Mouse (Mus musculus) heart, adult 9 months (tissue): ENCODE data around the gene Kif23.
A peak's percentile ranks its signal among the peaks of the same experiment; 100 is the strongest.

Source experiments
- DNase-seq, 2 experiments: peaks; one replicate each; pipeline ENCODE4 v3.0.0; 2022; ENCODE audit warnings: low spot score in 2 of 2

Kif23 gene

DNA sequence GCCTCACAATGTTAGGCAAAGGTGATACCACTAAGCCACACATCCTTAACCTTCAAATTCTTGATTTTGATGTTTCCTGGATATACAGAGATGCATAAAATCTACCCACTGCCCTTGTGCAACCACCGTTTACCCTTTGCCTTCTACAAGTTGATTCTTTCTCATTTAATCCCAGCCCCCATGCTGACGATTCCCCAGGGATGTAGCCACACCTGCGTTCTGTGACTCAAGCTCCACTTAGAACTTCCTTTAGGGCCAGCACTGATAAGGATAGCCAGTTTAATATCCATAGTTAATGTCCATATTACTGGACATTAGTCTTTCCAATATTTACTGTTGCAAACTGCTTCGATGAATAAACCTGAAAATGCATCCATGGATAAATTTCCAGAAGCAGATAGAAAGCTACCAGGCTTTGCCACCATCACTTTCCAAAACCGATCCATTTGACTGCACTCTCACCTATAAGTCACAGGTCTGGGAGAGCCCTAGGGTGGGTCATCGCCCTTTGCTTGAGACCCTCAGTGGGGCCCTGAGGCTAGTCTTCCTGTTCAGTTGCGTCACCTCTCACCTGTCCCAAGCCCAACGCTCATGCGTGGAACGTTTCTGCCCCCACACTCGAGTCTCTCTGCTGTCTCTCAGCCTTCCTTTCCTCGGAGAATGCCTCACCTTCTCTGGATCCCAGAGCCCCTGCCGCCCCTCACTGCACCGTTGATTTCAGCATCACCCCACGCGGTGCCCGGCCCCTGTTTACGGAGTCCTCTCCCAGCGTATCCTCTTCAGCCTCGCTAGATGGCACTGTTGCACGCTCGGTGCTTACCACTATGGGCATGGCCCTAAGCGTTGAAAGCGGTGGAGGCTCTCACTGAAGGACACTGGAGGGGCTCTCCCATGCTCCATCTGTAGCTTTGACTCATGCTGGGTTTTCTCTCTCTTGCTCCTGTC lies 1.1 kb upstream of the Kif23 start:
- peak; percentile 70 to 73 for DNase-seq

DNA sequence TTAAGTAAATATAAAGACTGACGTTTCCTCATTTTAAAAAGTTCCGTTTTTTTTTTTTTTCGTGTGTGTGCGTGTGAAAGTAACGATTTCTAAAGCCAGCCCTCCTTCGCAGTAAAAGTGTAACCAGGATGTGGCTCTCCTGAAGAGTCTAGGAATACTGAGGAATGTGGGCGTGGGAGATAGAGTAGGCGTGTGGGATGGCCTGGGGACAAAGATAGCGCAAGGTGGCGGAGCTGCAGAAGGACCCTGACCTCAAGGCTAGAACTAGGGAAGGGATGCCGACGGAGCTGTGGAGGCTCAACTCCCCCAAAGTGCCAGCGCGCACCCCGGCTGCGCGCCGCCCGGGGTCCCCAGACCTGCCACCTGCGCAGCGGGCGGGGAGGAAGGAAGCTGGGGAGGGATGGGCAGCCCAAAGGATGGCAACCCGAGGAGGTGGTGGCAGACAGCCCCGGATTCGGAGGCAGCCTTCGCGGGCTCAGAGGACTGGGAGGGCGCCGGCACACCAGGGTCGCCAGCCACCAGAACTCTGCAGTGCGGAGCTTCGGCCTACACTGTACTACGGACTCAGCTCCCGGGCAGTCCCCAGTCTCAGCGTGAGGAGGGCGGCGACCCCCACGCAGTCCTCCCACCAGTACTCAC lies 482 bp downstream of the Kif23 start:
- no peak for DNase-seq

DNA sequence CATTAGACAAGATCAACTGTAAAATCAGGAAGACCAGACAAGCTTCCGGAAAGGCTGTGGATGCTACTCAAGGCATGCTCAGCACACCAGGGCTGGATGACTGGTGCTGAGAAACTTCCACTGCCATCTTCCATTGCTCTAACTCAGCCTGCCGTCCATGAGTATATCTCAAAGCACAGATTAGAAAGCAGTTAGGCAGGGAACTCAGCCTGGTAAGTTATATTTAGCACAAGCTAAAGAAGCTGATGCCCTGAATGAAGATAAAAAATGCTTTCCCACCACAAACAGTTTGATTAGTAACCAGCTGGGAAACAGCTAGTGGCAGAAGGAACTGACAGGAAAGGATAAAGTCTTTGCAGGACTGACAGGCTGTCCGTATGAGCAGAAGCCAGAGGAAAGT lies 5.5 kb downstream of the Kif23 start:
- DNase-seq, result no peak

- no peak for DNase-seq
These were observed 13.2 kb downstream of the Kif23 start for GRCm38 (mm10) chr9:61933333-61933732.

- no peak for DNase-seq
These were observed 14.6 kb downstream of the Kif23 start for GRCm38 (mm10) chr9:61932009-61932408.

- no peak for DNase-seq
These were observed 21.4 kb downstream of the Kif23 start for GRCm38 (mm10) chr9:61925086-61925660.

GRCm38 (mm10) chr9:61920331-61920730 lies 26.2 kb downstream of the Kif23 start:
- DNase-seq, result no peak

- DNase-seq, result no peak
These were observed 27.1 kb downstream of the Kif23 start for GRCm38 (mm10) chr9:61919464-61919863.

DNA sequence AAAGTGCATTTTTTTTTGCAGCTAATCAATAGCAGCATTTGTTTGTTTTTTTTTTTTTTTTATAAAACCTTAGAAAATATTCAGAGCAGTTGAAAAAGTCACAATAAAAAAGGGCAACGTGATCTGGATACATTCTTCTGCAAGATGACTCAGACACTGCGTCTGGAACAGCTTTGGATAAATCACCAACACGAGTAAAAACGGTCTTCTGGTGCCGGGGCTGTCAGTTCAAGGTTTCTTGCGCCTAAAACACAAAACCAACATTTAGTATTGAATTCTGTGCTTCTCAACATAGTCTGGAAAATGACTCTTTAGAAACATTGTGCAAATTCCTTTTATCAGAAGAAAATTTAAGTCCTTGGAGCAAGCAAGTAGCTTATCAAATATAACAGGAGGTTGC lies 29.1 kb downstream of the Kif23 start:
- DNase-seq, result no peak

DNA sequence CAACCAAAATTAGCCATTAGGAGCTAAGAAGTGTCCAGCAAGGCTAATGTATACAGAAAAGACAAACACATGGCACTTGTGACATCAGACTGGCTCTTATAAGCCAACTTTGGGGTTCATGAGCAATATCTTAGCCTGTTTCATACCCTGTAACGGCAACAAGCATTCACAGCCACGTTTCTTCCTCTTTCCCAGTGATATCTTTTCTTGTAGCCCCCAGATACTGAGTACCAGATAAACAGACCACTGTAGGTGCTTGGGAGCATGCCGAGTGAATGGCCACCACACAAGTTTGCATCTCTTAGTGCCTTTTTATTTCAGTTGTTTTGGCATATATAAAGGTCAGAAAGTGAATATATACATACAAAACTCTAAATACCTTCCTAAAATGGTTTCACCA lies 29.6 kb downstream of the Kif23 start:
- DNase-seq, result no peak

DNA sequence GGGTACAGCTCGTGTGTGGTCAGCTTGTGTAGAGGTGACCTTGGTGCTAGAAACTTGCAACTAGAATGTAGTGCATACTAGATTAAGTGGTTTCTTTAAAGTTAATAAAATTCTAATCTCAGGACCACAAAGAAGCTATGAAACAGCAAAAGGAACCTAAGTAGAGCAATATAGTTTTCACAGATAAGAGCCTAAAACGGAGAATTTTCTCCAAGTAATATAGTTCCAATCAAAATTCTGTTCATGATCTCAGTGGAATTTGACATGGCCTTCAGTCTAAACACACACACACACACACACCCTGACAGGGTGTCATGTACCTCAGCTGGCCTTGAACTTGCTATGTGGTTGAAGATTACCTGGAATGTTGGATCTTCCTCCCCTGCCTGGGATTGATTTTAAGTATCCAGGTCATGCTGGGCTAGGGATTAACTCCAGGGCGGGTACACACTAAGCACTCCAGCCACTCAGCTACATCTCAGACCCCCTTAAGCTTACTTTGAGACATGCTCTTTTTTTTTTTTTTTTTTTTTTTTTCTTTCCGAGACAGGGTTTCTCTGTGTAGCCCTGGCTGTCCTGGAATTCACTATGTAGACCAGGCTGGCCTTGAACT lies 31.1 kb downstream of the Kif23 start:
- no peak for DNase-seq

GRCm38 (mm10) chr9:61914917-61915300 lies 31.7 kb downstream of the Kif23 start:
- DNase-seq, result no peak

GRCm38 (mm10) chr9:61914203-61914916 lies 32.2 kb downstream of the Kif23 start, which contains the start of gene Rplp1:
Gene Rplp1 (minus strand): TSS chr9:61914542.
- DNase-seq, result peak; percentile 96 to 97

DNA sequence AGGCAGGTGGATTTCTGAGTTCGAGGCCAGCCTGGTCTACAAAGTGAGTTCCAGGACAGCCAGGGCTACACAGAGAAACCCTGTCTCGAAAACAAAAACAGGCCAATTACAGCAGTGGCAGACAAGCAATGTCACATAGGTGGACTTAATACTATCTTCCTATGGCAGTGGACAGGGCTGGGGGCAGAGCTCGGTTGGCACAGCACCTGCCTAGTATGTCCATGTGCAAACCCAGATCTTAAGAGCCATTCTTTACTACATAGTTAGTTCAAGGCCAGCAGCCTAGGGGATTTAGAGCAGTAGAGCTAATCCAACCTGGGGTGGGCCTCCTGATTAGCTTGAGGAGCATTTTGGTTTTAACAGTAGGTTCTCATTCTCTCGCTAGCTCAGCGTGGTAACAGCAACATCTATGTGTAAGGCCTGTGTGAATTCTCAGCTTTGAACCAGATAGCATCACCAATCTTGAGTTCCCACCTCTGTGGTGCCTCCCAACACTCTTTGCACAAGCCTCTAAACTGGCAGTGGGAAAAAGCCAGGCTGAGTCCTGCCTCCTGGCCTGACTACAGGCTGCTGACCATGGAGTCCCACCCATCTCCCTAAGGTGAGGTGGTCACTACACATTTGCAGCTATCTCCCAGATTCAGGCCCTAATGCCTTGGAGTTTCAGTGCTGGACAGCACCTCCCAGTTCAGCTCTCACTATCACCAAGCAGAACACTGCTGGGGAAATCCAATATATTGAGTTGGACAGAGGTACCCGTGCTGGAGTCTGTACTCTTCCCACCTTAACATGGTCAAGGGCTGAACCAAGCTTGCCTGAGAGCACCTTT lies 35.1 kb downstream of the Kif23 start:
- DNase-seq, result no peak

- DNase-seq, result no peak
These were observed 35.9 kb downstream of the Kif23 start for GRCm38 (mm10) chr9:61910526-61911256.

GRCm38 (mm10) chr9:61909633-61910032 lies 36.9 kb downstream of the Kif23 start:
- DNase-seq, result no peak

- no peak for DNase-seq
These were observed 37.7 kb downstream of the Kif23 start for GRCm38 (mm10) chr9:61908832-61909407.

- DNase-seq, result no peak
These were observed 38.2 kb downstream of the Kif23 start for GRCm38 (mm10) chr9:61908341-61908740.

- DNase-seq, result no peak
These were observed 38.8 kb downstream of the Kif23 start for GRCm38 (mm10) chr9:61907621-61908295.
